Mouse (Mus musculus): ENCODE results near the gene Clip3. TPM values are rescaled to one million over a fixed set of nuclear protein-coding genes. Genes with fewer than 3 reads are reported as not detected.

The Clip3 gene
- total RNA-seq, 2 experiments from 2014 or later, result 10.1 to 12.8 TPM

DNA sequence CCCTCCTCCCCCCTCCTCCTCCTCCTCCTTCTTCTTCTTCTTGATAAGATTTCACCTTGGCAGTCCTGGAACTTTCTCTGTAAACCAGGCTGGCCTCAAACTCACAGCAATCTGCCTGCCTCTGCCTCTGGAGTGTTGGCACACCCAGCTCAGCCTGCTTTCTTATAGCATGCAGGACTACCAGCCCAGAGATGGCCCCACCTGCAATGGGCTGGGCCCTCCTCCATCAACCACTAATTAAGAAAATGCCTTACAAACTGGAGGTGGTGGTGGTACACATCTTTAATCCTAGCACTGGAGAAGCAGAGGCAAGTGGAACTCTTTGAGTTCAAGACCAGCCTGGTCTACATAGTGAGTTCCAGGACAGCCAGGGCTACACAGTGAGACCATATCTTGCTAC is 34.9 kb downstream of the Clip3 start:
- DNase-seq, result no peak

DNA sequence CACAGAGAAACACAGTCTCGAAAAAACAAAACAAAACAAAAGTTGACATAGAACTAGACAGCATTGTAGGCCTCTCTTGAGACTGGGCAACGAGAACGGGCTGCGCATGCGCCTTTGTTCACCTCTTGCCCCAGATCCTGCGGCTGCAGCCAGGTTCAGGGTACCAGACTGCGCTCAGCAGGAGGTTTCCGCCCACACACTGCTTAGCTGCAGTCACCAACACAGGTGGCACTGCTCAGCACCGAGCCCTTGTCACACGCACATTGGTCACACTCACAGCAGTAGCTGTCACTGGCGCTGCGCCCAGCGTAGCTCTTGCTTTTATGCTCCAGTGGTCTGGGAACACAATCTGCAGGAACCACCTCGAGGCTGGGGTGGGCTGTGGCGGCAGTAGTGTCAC is 35.6 kb downstream of the Clip3 start:
- peak; percentile 49 for DNase-seq

DNA sequence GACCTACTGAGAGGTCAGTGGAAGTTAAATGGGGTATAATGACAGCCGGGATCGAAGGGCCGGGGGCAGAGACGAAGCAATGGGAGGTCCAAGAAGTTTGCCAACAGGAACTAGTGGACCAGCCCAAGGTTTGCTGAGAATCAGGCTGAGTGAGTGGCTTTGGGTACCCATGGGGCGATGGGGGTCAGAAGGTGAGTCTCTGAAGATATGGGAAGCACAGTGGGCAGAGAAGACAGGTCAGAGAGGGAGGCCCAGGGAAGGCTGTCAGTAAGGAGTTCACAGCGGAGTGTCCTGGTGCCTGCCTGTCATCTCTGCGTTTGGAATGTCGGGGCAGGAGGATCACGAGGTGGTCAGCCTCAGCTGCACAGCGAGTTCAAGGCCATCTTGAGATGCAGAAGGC is 36.9 kb downstream of the Clip3 start:
- DNase-seq, result no peak

DNA sequence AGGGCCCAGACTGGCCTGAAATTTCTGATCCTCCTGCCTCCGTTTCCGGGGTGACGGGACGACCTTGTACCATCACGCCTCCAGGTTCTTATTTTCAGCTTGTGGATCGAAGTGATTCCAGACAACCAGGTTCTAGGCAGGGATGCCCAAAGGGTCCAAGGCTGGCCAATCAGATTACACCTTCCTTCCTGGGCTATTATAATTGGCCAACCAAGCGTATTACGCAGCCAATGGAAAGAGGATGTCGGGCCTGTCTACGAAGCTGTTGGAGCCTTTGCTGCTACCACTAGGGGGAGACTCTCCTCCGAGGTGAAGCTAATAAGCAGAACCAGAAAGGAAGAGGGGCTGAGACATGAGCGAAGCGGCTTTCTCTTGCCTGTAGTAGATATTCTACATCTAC is 40.4 kb downstream of the Clip3 start:
- peak; percentile 82 for DNase-seq

DNA sequence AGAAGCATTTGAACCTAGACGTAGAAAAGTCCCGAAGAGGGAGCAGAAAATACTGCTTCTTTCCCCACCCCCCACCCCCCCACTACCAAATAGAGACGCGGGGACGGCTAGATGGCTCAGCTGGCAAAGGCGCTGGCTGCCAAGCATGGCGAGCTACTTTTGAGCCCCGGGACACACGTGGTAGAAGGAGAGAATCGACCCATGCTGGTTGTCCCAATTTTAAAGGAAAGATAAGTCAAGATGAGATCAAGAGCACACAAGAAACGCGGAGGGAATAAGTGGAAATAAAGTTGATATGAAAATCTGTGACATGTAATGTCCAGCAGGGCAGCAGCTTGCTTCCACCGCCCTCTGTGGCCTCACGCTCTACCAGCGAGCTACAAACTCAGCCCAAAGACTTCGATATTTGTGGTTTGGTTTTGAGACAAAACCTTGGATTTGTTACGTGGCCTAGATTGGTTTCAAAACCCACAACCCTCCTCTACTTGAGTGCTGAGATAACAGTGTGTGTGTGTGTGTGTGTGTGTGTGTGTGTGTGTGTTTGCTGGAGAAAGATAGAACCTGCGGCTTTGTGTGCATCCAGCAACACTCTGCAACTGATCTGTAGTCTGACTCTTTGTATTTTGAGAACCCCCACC is 41.2 kb downstream of the Clip3 start:
- DNase-seq, result no peak

DNA sequence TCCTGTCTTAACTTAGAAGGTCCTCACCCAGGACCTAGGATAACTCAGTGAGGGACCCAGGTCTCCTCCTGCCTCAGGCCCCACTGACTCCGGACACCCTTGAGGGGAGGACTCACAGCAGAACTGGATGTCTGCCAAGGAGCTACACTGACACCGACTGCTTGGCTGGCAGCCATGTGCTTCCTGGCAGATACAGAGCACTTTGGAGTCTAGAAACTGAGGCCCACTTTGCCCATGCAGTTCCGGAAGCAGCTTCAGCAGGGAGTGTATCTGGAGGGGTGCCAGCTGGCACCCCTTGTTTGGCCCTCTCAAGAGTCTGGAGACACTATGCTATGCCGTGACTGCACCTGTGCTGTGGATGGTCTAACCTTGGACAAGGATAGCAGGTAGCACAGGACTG is 41.9 kb downstream of the Clip3 start:
- peak; percentile 85 for DNase-seq

DNA sequence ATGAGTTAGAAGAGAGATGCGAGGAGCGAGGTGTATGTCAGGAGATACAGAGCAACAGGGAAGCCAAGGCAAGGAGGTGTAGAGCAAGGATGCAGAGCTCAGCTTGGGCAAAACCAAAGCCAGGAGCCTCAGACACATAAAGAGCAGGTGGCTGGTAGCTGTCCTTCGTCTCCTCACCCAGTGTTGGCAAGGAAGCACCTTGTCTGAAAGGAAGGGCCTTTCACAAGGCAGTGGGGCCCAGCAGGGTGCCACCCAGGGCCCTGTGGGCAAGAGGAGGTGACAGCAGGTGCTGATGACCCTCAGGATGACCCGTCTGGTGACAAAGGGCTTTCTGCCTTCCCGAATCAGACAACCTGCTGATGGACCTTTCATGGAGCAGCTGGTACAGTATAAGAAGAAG is 43.0 kb downstream of the Clip3 start:
- no peak for DNase-seq

DNA sequence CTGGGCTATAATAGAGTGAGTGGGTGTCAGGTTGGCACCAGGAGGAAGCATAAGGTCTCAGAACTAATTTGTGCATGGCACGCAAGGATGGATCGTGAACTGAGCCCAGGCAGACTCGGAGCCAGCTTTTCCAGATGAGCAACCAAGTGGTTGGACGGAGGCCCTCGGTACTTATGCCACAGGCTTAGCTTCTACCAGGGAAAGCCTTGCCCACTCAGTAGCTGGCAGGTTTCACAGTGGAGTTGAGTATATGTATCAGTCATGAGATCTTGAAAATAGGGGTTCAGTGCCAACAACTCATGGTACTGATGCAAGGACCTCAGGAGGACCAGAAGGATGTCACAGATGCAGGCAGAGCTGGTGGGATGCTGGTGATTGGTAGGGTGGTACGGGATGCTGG is 44.2 kb downstream of the Clip3 start:
- DNase-seq, result no peak

DNA sequence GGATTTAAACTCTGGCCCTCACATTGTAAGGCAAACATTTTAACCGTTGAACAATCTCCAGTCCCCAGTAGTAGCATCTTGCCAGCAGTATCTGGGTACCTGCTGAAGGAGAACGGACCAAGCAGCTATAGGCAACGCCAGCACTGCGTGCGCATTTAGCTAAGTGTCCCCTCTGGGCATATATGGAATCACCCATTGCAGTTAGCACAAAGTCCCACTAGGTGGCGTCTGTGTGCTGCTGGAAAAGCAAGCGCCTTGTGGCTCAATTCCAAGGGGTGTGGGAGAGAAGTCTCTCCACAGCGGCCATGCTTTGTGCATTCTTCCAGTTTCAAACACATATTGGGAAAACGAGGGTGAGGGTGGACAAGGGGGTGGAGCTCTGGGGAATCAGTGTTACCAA is 44.9 kb downstream of the Clip3 start:
- peak; percentile 92 for DNase-seq

DNA sequence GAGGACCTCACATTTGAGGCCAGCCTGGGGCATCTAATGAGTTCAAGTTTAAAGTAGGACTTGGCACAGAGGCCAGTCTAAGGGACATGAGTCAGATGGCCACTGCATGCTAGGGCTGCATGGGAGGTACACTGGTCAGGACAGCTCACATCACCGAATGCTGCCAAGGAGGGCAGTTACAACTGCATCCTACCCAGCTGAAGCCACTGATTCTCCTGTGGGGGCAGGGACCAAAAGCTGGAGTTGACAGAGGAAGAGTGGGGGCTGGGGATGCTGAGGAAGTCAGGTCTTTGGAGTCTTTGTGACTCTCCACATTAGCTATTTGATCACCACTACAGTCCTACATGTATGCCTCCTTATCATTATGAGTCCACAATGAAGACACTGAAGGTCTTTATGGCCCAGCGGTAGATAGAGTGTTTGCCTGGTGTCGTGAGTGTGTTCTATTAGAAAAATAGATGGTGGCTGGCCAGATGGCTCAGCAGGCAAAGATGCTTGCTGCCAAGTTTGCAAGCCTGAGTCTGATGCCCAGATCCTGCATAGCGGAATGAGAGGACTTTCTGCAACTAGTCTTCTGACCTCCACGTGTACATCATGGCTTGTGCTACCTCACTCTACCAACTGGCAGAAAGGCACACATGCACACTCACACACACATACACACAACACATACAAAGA is 48.0 kb downstream of the Clip3 start:
- no peak for DNase-seq

DNA sequence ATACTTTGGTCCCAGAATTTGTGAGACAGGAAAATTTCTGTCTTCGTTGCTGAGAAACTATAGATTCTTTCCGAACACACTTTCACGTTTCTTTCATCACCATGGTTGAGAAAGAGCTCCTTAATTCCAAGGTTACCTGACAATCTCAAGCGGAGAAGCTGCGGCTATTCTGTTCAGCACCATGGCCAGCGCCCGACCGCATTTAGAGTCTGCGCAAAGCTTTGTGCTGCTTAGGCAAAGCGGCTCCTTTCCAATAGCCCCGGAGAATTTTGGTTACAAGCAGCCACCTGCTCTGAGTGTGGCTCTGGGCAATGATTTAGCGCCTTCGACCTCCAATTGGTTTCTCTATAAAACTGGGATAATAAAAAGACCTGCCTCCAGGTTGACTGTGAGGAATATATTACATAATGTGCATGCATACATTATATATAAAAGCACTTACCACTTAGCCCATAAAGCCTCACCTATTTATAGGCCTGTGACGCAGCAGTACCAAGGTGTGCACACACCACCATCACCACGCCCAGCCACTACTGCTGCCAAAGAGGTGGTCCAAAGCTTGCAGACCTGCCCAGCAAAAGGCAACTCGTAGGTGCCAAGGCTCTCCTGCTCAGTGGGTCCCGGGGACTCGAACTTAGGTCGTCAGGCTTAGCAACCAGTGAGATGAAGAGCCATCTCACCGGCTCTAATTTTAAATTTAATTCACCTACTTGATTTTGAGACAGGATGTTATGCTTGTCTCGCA is 55.3 kb downstream of the Clip3 start:
- DNase-seq, result peak; percentile 80

DNA sequence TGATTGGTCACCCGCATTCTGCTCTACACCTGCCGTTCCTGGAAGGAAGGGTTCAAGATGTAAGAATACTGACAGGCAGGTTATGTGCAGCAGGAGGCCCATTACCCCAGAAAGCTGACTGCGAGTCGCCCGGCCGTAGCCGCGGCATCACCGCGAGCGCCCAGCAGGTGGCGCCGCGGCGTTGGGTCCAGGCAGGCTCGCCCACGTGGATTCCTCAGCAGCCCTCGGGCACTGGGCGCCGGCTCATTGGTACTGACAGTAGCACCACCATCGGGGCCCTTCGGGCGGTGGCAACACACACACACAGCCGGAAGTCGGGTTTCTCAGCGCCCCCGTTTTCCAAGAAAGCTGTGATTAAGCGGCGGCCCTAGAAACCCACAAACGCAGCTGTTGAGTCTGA is 56.3 kb downstream of the Clip3 start:
- DNase-seq, result peak; percentile 65

DNA sequence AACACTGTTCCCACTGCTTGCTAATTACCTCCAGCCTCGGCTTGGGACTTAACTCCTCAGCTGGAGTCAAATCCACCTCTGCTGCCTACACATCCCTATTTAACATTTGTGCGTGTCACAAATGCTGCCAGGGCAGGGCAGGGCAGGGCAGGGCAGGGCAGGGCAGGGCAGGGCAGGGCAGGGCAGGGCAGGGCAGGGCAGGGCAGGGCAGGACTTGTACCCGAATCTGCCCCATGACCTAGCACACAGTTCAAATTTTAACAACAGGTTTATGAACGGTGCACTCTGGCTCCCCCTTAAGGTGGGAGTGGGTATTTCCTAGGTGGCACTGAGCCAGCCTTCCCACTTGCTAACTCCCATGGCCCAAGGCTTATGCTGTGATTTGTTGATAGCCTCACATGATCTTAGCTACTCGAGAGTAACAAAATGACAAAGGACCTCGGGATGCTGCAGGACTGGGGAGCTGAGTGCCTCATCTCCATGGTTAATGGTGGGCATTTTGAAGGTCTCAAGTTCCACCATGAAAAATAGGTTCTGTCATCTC is 61.8 kb downstream of the Clip3 start:
- peak; percentile 81 for DNase-seq

DNA sequence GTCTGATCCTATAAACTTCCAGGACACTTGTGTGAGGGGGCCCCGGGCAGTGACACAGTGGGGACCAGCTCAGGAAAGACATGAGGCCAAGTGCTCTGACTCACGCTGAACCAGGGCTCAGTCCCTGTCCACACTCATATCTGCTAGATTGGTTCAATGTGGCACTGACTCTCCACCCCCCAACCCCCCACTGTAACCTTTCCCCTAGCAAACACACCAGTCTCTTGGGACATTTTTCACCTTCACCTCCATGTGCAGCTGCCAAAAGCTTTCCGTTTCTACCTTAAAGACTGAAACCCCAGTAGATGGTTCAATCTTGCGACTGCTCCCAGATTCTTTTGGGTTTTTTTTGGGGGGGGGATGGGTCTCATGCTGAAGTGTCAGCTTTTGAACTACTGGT is 62.5 kb downstream of the Clip3 start:
- no peak for DNase-seq

Other genes with a start within 250 kb of the Clip3 start
- 1 to 10 TPM; 1.8 to 2.1 TPM for gene Zfp14, start 240.3 kb upstream of the Clip3 start, total RNA-seq (2021)
- 1 to 10 TPM in 1 of 2 experiments, under 1 TPM in 1; 0.23 to 1.0 TPM for gene Zfp82, start 218.8 kb upstream of the Clip3 start, total RNA-seq (2021)
- gene Gm26920, start 201.3 kb upstream of the Clip3 start, total RNA-seq (2021), result under 1 TPM in 1 of 2 experiments, not detected in 1; 0.74 TPM
- 1 to 10 TPM; 2.8 to 3.5 TPM for gene Zfp566, start 201.2 kb upstream of the Clip3 start, total RNA-seq (2021)
- 10 to 100 TPM; 44.2 to 46.1 TPM for gene Zfp260, start 197.0 kb upstream of the Clip3 start, total RNA-seq (2021)
- gene Zfp382, start 169.8 kb upstream of the Clip3 start, total RNA-seq (2021), result 10 to 100 TPM; 10.5 to 11.0 TPM
- gene Zfp146, start 122.0 kb upstream of the Clip3 start, total RNA-seq (2021), result 10 to 100 TPM; 45.3 to 46.6 TPM
- 100 to 1,000 TPM; 693 to 795 TPM for gene Cox7a1, start 107.6 kb upstream of the Clip3 start, total RNA-seq (2021)
- 100 to 1,000 TPM; 251 to 261 TPM for gene Capns1, start 92.9 kb upstream of the Clip3 start, total RNA-seq (2021)
- 10 to 100 TPM; 61.9 to 70.3 TPM for gene Polr2i, start 59.8 kb upstream of the Clip3 start, total RNA-seq (2021)
- 10 to 100 TPM; 77.2 to 78.9 TPM for gene Tbcb, start 59.5 kb upstream of the Clip3 start, total RNA-seq (2021)
- gene Ovol3, start 56.0 kb upstream of the Clip3 start, total RNA-seq (2021), result not detected
- under 1 TPM; 0.38 to 0.54 TPM for gene Thap8, start 11.6 kb upstream of the Clip3 start, total RNA-seq (2021)
- 10 to 100 TPM in 1 of 2 experiments, 1 to 10 TPM in 1; 9.7 to 12.3 TPM for gene Wdr62, start 11.3 kb upstream of the Clip3 start, total RNA-seq (2021)
- gene Alkbh6, start 17.0 kb downstream of the Clip3 start, total RNA-seq (2021), result 10 to 100 TPM; 29.4 to 30.8 TPM
- gene Syne4, start 23.1 kb downstream of the Clip3 start, total RNA-seq (2021), result 1 to 10 TPM; 1.3 to 3.2 TPM
- gene E130208F15Rik, start 30.0 kb downstream of the Clip3 start, total RNA-seq (2021), result under 1 TPM; 0.70 to 0.91 TPM
- 10 to 100 TPM; 15.5 to 16.6 TPM for gene Sdhaf1, start 32.2 kb downstream of the Clip3 start, total RNA-seq (2021)
- 1 to 10 TPM; 1.4 to 2.2 TPM for gene Lrfn3, start 71.0 kb downstream of the Clip3 start, total RNA-seq (2021)
- 10 to 100 TPM; 11.1 to 13.5 TPM for gene Tyrobp, start 122.0 kb downstream of the Clip3 start, total RNA-seq (2021)
- gene Hcst, start 128.1 kb downstream of the Clip3 start, total RNA-seq (2021), result under 1 TPM in 1 of 2 experiments, not detected in 1; 0.88 TPM
- 1 to 10 TPM in 1 of 2 experiments, under 1 TPM in 1; 0.43 to 1.3 TPM for gene Nfkbid, start 130.0 kb downstream of the Clip3 start, total RNA-seq (2021)
- gene Aplp1, start 153.8 kb downstream of the Clip3 start, total RNA-seq (2021), result 1 to 10 TPM; 6.0 to 7.4 TPM
- gene Kirrel2, start 166.0 kb downstream of the Clip3 start, total RNA-seq (2021), result under 1 TPM in 1 of 2 experiments, not detected in 1; 0.34 TPM
- not detected for gene Nphs1, start 166.6 kb downstream of the Clip3 start, total RNA-seq (2021)
- gene Prodh2, start 201.9 kb downstream of the Clip3 start, total RNA-seq (2021), result not detected
- gene Arhgap33, start 243.3 kb downstream of the Clip3 start, total RNA-seq (2021), result 10 to 100 TPM in 1 of 2 experiments, 1 to 10 TPM in 1; 7.3 to 12.8 TPM